Comparison of ENCODE assay signal across 14 mouse cellular contexts in the genomic region with DNA sequence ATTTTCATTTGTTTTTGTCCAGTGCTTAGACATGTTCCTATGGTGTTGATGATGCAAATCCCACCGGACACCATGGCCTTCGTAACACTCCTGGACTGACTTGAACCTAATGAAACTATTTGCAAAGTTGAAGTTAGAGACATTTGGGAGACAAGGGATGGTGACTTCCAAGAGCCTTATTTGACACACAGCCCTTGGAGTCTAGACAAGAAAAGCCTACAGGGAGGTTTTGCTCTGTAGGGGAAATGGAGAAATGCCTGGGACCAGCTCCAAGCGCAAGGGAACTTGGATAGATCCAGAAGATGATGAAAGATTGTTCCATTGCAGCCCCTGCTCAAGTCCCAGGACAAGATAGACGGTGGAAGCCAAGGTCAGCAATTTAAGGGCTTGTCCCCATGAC.
DNase-seq lines count a peak whose midpoint lies in the region; ATAC-seq and TF ChIP-seq lines count a peak whose summit lies in the region.
"Had no signal": no experiment of that assay in that cellular context is flagged by ENCODE, and none has a peak within 500 bp of the region (broad histone marks: within the 10 kb centered on the region; RNA-seq: fewer than 3 reads in every experiment).

No protein-coding gene starts in this region.

- TF ChIP-seq CTCF in heart, adult 2 months (IDR thresholded peaks at IDR 0.05), result no peak
- TF ChIP-seq CTCF in gastrocnemius, adult 2 months (IDR thresholded peaks at IDR 0.05), result no peak

- H3K27me3 ChIP-seq in heart, adult 2 months (ENCODE audit: control insufficient read depth, insufficient read depth, low read length), result no peaks in the 10 kb centered on the region
- no peaks in the 10 kb centered on the region for H3K27me3 ChIP-seq in heart, embryonic 11.5 days (ENCODE audit: control insufficient read depth, insufficient read depth, low read length)
- no peaks in the 10 kb centered on the region for H3K27me3 ChIP-seq in midbrain, embryonic 13.5 days
- H3K27me3 ChIP-seq: hindbrain, embryonic 15.5 days; liver, embryonic 12.5 days had no signal

- H3K36me3 ChIP-seq in heart, adult 2 months (ENCODE audit: control insufficient read depth, insufficient read depth, low read length), result no peaks in the 10 kb centered on the region
- H3K36me3 ChIP-seq in heart, embryonic 11.5 days (ENCODE audit: control insufficient read depth, insufficient read depth, low read length), result no peaks in the 10 kb centered on the region
- no peaks in the 10 kb centered on the region for H3K36me3 ChIP-seq in midbrain, embryonic 13.5 days
- H3K36me3 ChIP-seq: hindbrain, embryonic 15.5 days; liver, embryonic 12.5 days had no signal

- DNase-seq in heart, adult 2 months, result peak; percentile 57 to 71
- peak; percentile 85 for DNase-seq in adipocyte (ENCODE audit: low spot score)
- DNase-seq in gastrocnemius, adult 2 months, result peak; percentile 76
- DNase-seq in heart, postnatal 36 days, result peak; percentile 55 to 64
- no peak for DNase-seq in cerebellum, postnatal 4 days (ENCODE audit: low spot score in 2 of 2)
- DNase-seq: cerebellum, adult 11 months; embryo, embryonic 11 days had no signal

- H3K4me3 ChIP-seq in heart, adult 2 months, result no peak overlapping the region
- H3K4me3 ChIP-seq in heart, embryonic 11.5 days (ENCODE audit: low read depth, low read length), result no peak overlapping the region
- H3K4me3 ChIP-seq in gastrocnemius, adult 2 months, result no peak overlapping the region
- no peak overlapping the region for H3K4me3 ChIP-seq in midbrain, embryonic 13.5 days (replicated peaks)
- H3K4me3 ChIP-seq: hindbrain, embryonic 15.5 days; liver, embryonic 12.5 days; myocyte had no signal

- H3K79me2 ChIP-seq in heart, adult 2 months (replicated peaks; ENCODE audit: control insufficient read depth, insufficient read depth, low read length), result no peaks in the 10 kb centered on the region

- H3K9ac ChIP-seq in heart, adult 2 months (ENCODE audit: low read depth, low read length), result no peak overlapping the region
- no peak overlapping the region for H3K9ac ChIP-seq in heart, embryonic 11.5 days (ENCODE audit: low read depth, low read length)
- H3K9ac ChIP-seq in midbrain, embryonic 13.5 days (replicated peaks), result no peak overlapping the region
- H3K9ac ChIP-seq: hindbrain, embryonic 15.5 days; liver, embryonic 12.5 days had no signal

- no peaks in the 10 kb centered on the region for H3K9me3 ChIP-seq in heart, embryonic 11.5 days (replicated peaks; ENCODE audit: control insufficient read depth, low read length)
- no peaks in the 10 kb centered on the region for H3K9me3 ChIP-seq in midbrain, embryonic 13.5 days
- H3K9me3 ChIP-seq: hindbrain, embryonic 15.5 days; liver, embryonic 12.5 days had no signal

- H3K4me1 ChIP-seq in heart, adult 2 months (ENCODE audit: control insufficient read depth, insufficient read depth, low read length), result no peaks in the 10 kb centered on the region; the same call in 1 of the 2 replicates
- H3K4me1 ChIP-seq in heart, embryonic 11.5 days (ENCODE audit: control insufficient read depth, insufficient read depth, low read length), result no peaks in the 10 kb centered on the region
- H3K4me1 ChIP-seq in midbrain, embryonic 13.5 days (replicated peaks), result no peaks in the 10 kb centered on the region
- H3K4me1 ChIP-seq: hindbrain, embryonic 15.5 days; liver, embryonic 12.5 days had no signal

- 61% methylated on average over 4 of the region's 4 CpGs for WGBS in heart, adult 2 months
- 86% methylated on average over 4 of the region's 4 CpGs for WGBS in heart, embryonic 11.5 days (ENCODE audit: insufficient replicate concordance)
- 94% methylated on average over 4 of the region's 4 CpGs for WGBS in midbrain, embryonic 13.5 days

- TF ChIP-seq POLR2A in heart, adult 2 months (IDR thresholded peaks at IDR 0.05; ENCODE audit: insufficient read depth, low read depth, low read length), result no peak

- no peak overlapping the region for H3K4me2 ChIP-seq in heart, embryonic 11.5 days
- H3K4me2 ChIP-seq in midbrain, embryonic 13.5 days (replicated peaks), result no peak overlapping the region
- H3K4me2 ChIP-seq: hindbrain, embryonic 15.5 days; liver, embryonic 12.5 days had no signal

- no peak for TF ChIP-seq EP300 in heart, adult 2 months (IDR thresholded peaks at IDR 0.05; ENCODE audit: insufficient read depth, low read depth, low read length)

- no peak overlapping the region for H3K27ac ChIP-seq in heart, adult 2 months
- H3K27ac ChIP-seq in heart, embryonic 11.5 days (ENCODE audit: low read depth, low read length), result no peak overlapping the region
- H3K27ac ChIP-seq in gastrocnemius, adult 2 months, result peak overlapping the region; percentile 49
- no peak overlapping the region for H3K27ac ChIP-seq in midbrain, embryonic 13.5 days
- H3K27ac ChIP-seq: hindbrain, embryonic 15.5 days; liver, embryonic 12.5 days had no signal

- ATAC-seq in heart, embryonic 11.5 days (replicated peaks; ENCODE audit: insufficient number of reproducible peaks, low FRiP score, low TSS enrichment), result no peak
- ATAC-seq in erythroid progenitor cell, adult 5-6 weeks (replicated peaks; ENCODE audit: low FRiP score, poor library complexity, severe bottlenecking), result no peak
- no peak for ATAC-seq in midbrain, embryonic 13.5 days
- ATAC-seq: activated CD4-positive, CD25-positive, alpha-beta regulatory T cell, adult 4 months; liver, embryonic 12.5 days had no signal

- intact Hi-C loops in heart, adult 2 months (cut with DNase I), result no loop called here
- intact Hi-C loops in gastrocnemius, adult 2 months (cut with DNase I), result no loop called here
- intact Hi-C loops in heart, postnatal 36 days (cut with DNase I), result no loop called here

Comparison
In these comparisons a context has a peak if more than half of its experiments do, and no peak if none do; other contexts are left out.
1. DNase-seq: peak in heart, adult 2 months (2 of 2), adipocyte (single experiment), gastrocnemius, adult 2 months (single experiment) and heart, postnatal 36 days (2 of 2); none in cerebellum, postnatal 4 days (0 of 2).